ENCODE assay signal across 13 mouse cellular contexts in the genomic region with DNA sequence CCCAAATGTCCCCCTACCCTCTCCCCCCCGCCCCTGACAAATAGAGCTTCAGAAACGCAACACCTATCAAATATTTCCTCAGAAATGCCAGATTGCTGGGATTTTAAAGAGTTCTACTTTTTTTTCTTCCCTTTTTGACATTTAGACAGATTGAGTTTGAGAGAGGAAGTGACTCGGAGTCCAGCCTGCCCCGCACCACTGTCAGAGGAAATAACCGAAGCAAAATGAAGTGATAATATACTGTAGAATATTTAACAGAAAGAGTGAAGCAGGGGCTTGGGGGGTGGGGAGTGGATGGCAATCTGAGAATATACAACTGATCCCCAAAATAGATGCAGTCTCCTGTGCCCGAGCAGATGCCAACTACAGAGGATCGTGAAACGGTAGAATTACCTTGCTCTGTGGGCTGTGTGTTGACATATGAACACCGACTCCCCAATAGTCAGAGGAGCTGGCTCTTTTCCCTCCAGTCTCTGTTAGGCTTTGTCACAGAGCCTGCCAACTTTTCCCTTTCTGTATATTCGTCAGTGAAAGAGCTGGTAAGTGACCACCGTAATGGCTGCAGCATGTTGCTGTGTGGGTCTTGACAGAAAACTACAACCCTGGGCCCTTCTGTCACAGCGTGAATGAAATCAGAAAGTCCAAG.
DNase-seq lines count a peak whose midpoint lies in the region; ATAC-seq and TF ChIP-seq lines count a peak whose summit lies in the region.
"Had no signal": no experiment of that assay in that cellular context is flagged by ENCODE, and none has a peak within 500 bp of the region (broad histone marks: within the 10 kb centered on the region; RNA-seq: fewer than 3 reads in every experiment).

No protein-coding gene starts in this region.

- no peak for ATAC-seq in heart, embryonic 15.5 days (replicated peaks; ENCODE audit: insufficient number of reproducible peaks, insufficient read depth, low FRiP score, low read depth)
- ATAC-seq in megakaryocyte progenitor cell, adult 5-6 weeks (replicated peaks; ENCODE audit: poor library complexity) = peak; percentile 81
- ATAC-seq in intestine, postnatal 0 days = no peak

- H3K27ac ChIP-seq in gastrocnemius, adult 2 months = no peak overlapping the region
- no peak overlapping the region for H3K27ac ChIP-seq in heart, embryonic 15.5 days
- no peak overlapping the region for H3K27ac ChIP-seq in intestine, postnatal 0 days (ENCODE audit: low read depth, low read length)
- H3K27ac ChIP-seq: embryonic facial prominence, embryonic 13.5 days; hindbrain, embryonic 10.5 days; midbrain, embryonic 10.5 days had no signal

- intact Hi-C loops in gastrocnemius, adult 2 months (cut with DNase I) = no loop called here
- intact Hi-C loops in gastrocnemius, postnatal 14 days (cut with DNase I; ENCODE audit: low total_unique reads) = no loop called here

- WGBS in heart, embryonic 15.5 days = 39% methylated on average over 12 of the region's 12 CpGs
- WGBS in intestine, postnatal 0 days = 64% methylated on average over 12 of the region's 12 CpGs

- peak overlapping the region; percentile 13; the same call in 1 of the 2 replicates for H3K4me3 ChIP-seq in gastrocnemius, adult 2 months
- peak overlapping the region; percentile 29 for H3K4me3 ChIP-seq in heart, embryonic 15.5 days
- no peak overlapping the region for H3K4me3 ChIP-seq in intestine, postnatal 0 days (ENCODE audit: low read depth, low read length)
- H3K4me3 ChIP-seq: embryonic facial prominence, embryonic 13.5 days; hindbrain, embryonic 10.5 days; midbrain, embryonic 10.5 days had no signal

- H3K4me1 ChIP-seq in heart, embryonic 15.5 days (replicated peaks) = no peaks in the 10 kb centered on the region
- H3K4me1 ChIP-seq in intestine, postnatal 0 days (replicated peaks; ENCODE audit: control insufficient read depth, insufficient read depth, low read length) = no peaks in the 10 kb centered on the region
- H3K4me1 ChIP-seq: hindbrain, embryonic 10.5 days; midbrain, embryonic 10.5 days had no signal

- no peaks in the 10 kb centered on the region for H3K27me3 ChIP-seq in heart, embryonic 15.5 days
- no peaks in the 10 kb centered on the region for H3K27me3 ChIP-seq in intestine, postnatal 0 days (replicated peaks; ENCODE audit: control insufficient read depth, insufficient read depth, low read length)
- H3K27me3 ChIP-seq: embryonic facial prominence, embryonic 13.5 days had no signal

- TF ChIP-seq CTCF in gastrocnemius, adult 2 months (IDR thresholded peaks at IDR 0.05) = no peak
- no peak for TF ChIP-seq CTCF in intestine, postnatal 0 days (IDR thresholded peaks at IDR 0.05; ENCODE audit: low read depth)

- no peaks in the 10 kb centered on the region for H3K36me3 ChIP-seq in heart, embryonic 15.5 days
- no peaks in the 10 kb centered on the region for H3K36me3 ChIP-seq in intestine, postnatal 0 days (ENCODE audit: control insufficient read depth, insufficient read depth)
- H3K36me3 ChIP-seq: embryonic facial prominence, embryonic 13.5 days; hindbrain, embryonic 10.5 days; midbrain, embryonic 10.5 days had no signal

- DNase-seq in gastrocnemius, adult 2 months = peak; percentile 28
- DNase-seq in gastrocnemius, postnatal 14 days = no peak
- peak; percentile 4 for DNase-seq in lung, postnatal 10 days
- no peak for DNase-seq in lung, postnatal 14 days
- DNase-seq in ovary, adult 18-20 months (ENCODE audit: low spot score) = no peak
- DNase-seq: kidney, adult 2 months; left cerebral cortex, postnatal 4 days had no signal

- no peaks in the 10 kb centered on the region for H3K9me3 ChIP-seq in heart, embryonic 15.5 days (replicated peaks)
- H3K9me3 ChIP-seq in intestine, postnatal 0 days (ENCODE audit: control insufficient read depth) = no peaks in the 10 kb centered on the region
- H3K9me3 ChIP-seq: embryonic facial prominence, embryonic 13.5 days; hindbrain, embryonic 10.5 days; midbrain, embryonic 10.5 days had no signal

- H3K9ac ChIP-seq in heart, embryonic 15.5 days = no peak overlapping the region
- H3K9ac ChIP-seq in intestine, postnatal 0 days (ENCODE audit: low read depth, low read length) = no peak overlapping the region
- H3K9ac ChIP-seq: embryonic facial prominence, embryonic 13.5 days had no signal

- H3K4me2 ChIP-seq in heart, embryonic 15.5 days = peak overlapping the region; percentile 55
- no peak overlapping the region for H3K4me2 ChIP-seq in intestine, postnatal 0 days (replicated peaks; ENCODE audit: low read depth)
- H3K4me2 ChIP-seq: embryonic facial prominence, embryonic 13.5 days had no signal

Comparison
In these comparisons a context has a peak if more than half of its experiments do, and no peak if none do; other contexts are left out.
1. DNase-seq: peak in gastrocnemius, adult 2 months (single experiment) and lung, postnatal 10 days (single experiment); none in gastrocnemius, postnatal 14 days (single experiment), lung, postnatal 14 days (single experiment) and ovary, adult 18-20 months (single experiment).